Mouse (Mus musculus): Measurements from ENCODE around the gene Syna.

- TF ChIP-seq TAL1 (IDR thresholded peaks at IDR 0.05; ENCODE audit: low read length) = no peak
- TF ChIP-seq GATA1 (IDR thresholded peaks at IDR 0.05; ENCODE audit: low read length) = no peak
Observed at GRCm38 (mm10) chr5:134604376-134604775, 44.4 kb upstream of the Syna start.

Measured in erythroblast, embryonic 14.5 days (primary cell).